Mouse (Mus musculus): ENCODE data around the gene Dip2b.
A peak's percentile ranks its signal among the peaks of the same experiment; 100 is the strongest.

The Dip2b gene

DNA sequence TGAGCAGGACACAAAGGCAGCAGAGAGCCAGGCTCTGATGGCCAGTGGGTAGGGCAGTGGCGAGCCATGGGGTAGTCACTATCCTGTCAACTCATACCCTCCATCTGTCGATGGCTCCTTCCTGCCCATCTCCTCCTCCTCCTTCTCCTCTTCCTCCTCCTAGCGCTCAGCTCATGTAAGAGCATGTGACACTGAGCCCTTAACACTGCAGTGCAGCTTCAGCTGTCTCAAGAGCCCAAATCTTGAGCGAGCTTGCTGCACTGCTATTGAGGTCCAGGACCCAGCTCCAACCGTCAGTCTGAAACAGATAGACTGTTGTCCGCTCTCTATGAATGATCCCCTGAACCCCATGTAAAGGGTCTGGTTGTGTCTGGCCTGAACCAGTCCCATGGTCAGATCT is 141.2 kb downstream of the Dip2b start:
- DNase-seq (ENCODE audit: low read depth, low spot score), result no peak

GRCm38 (mm10) chr15:100180221-100180620 is 141.8 kb downstream of the Dip2b start:
- DNase-seq (ENCODE audit: low read depth, low spot score), result no peak

- no peak for DNase-seq (ENCODE audit: low read depth, low spot score)
Observed at GRCm38 (mm10) chr15:100181841-100182240, 143.4 kb downstream of the Dip2b start.

DNA sequence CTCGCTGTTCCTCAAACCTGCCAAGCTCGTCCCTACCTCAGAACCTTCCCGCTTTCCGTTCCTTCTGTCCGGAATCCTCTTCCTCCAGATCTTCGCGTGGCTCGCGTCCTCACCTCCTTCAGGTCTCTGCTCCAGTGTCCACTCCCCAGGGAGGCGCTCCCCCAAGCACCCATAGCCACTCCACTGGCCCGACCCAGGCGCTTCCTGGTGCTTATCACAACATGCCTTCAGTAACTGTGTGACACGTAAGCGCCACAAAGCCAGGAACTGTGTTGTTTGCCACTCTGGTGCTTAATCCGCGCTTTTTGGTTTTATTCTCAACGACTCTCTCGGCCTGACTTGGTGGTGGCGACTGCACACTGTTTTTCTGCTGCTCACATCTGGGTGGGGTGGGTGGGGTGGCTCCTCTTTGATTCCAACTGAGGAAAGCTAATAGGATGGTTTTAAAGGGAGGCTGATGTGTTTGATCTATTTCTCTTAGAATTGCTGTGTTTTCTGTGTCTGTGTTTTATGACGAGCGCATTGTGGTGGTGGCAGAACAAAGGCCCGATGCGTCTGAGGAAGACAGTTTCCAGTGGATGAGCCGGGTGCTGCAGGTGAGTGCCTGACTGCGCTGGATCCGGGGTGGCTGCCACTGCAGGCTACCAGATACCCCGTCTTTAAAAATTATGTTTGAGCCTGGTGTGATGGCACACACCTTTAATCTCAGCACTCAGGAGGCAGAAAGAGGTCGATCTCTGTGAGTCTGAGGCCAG is 144.2 kb downstream of the Dip2b start:
- DNase-seq (ENCODE audit: low read depth, low spot score), result no peak

- no peak for DNase-seq (ENCODE audit: low read depth, low spot score)
Observed at GRCm38 (mm10) chr15:100183510-100183909, 145.0 kb downstream of the Dip2b start.

GRCm38 (mm10) chr15:100184821-100185496 is 146.5 kb downstream of the Dip2b start:
- DNase-seq (ENCODE audit: low read depth, low spot score), result peak; percentile 44

GRCm38 (mm10) chr15:100186234-100186633 is 147.8 kb downstream of the Dip2b start:
- no peak for DNase-seq (ENCODE audit: low read depth, low spot score)

DNA sequence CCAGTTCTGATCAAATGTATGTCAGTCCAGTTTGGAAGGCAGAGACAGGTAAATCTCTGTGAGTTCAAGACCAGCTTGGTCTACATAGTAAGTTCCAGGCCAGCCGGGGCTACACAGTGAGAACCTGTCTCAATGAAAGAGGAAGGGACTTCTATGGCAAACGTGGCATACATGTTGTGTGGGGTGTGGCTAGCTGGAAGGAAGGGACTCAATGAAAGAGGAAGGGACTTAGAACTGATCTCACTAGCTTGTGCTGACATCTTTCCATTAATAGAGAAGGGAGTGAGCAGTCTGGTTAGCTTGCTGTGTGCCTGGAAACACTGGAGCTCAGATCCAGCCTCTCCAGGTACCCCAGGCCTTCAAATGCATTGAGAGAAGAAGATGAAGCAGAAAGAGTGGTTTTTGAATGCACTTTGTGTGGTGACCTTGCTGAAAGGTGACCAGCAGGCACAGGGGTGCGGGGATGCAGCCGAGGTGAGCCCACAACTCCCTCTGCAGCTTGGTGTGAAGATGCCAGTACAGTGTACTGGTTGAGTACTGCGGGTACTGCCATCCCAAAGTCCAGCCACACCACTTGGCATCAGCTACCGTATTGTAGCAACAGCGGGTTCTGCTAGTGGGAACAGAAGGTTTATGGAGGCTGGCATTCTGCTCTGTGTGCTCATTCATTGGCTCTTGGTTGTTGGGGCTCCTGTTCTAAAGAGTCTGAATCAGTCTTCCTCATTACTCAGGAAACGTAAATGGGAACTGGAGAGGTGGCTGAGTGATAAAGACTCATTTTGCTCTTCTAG is 148.6 kb downstream of the Dip2b start:
- no peak for DNase-seq (ENCODE audit: low read depth, low spot score)

GRCm38 (mm10) chr15:100188542-100188941 is 150.1 kb downstream of the Dip2b start:
- DNase-seq (ENCODE audit: low read depth, low spot score), result peak; percentile 62

- DNase-seq (ENCODE audit: low read depth, low spot score), result no peak
Observed at GRCm38 (mm10) chr15:100188962-100189404, 150.5 kb downstream of the Dip2b start.

DNA sequence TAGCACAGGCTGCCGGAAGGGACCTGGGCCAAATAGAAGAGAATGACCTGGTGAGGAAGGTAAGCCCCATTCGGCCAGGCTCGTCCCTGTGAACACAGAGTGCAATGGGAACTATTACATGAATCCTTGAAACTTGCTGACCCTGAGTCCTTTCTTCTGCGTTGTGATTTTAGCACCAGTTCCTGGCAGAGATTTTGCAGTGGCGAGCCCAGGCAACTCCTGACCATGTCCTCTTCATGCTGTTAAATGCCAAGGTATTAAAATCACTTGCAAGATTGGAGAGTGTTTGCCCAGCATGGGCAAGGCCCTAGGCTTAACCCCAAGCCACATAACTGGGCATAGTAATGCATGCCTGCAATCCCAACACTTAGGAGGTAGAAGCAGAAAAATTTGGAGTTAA is 151.6 kb downstream of the Dip2b start:
- no peak for DNase-seq (ENCODE audit: low read depth, low spot score)

DNA sequence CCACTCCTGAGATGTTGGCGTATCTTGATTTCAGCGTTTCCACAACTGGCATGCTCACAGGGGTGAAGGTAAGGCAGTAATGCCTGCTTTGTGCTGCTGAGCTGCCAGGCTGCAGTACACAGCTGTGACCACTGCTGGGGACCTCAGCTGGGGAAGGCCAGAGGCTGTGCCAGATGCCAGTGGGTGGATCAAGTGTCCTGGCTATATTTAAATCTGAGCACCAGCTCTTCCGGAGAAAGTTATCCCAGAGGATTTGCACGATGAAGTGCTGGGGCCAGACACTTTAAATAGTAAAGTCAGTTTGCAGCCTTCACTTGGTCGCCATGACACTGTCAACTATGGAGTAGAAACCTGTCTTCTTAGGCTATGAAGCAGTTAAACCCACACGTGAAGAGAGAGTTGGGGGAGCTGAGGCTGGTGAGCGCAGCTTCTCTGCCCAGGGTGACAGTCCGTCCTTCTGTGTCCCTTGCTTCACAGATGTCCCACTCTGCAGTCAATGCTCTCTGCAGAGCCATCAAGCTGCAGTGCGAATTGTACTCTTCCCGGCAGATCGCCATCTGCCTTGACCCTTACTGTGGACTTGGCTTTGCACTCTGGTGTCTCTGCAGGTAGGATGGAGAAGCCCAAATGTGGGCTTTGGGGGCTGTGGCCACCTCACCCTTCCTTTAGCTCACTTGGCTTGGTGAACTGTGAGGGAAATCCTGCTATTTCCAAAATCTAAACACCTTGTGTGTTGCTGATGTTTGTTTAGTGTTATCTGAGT is 160.7 kb downstream of the Dip2b start:
- DNase-seq (ENCODE audit: low read depth, low spot score), result no peak

GRCm38 (mm10) chr15:100199790-100200189 is 161.3 kb downstream of the Dip2b start:
- no peak for DNase-seq (ENCODE audit: low read depth, low spot score)

DNA sequence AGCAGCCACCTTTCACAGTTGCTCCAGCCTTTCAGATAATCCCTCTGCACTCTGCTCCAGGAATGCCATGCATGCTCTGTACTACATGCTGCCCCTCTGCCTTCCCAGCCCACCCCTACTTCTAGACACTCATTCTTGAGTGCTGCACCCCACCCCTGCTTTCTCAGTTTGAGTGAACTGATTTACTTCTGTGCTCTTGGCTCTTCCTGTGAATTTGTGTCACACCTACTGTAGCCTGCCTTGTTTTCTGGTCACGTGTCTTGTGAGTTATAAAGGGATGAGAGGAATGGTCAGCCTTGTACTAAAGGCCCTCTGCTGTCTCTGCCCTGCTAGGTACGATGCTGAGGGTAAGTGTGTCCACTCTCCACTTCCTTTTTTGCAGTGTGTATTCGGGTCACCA is 163.3 kb downstream of the Dip2b start:
- DNase-seq (ENCODE audit: low read depth, low spot score), result no peak

- no peak for DNase-seq (ENCODE audit: low read depth, low spot score)
Observed at GRCm38 (mm10) chr15:100202431-100203015, 164.1 kb downstream of the Dip2b start.

DNA sequence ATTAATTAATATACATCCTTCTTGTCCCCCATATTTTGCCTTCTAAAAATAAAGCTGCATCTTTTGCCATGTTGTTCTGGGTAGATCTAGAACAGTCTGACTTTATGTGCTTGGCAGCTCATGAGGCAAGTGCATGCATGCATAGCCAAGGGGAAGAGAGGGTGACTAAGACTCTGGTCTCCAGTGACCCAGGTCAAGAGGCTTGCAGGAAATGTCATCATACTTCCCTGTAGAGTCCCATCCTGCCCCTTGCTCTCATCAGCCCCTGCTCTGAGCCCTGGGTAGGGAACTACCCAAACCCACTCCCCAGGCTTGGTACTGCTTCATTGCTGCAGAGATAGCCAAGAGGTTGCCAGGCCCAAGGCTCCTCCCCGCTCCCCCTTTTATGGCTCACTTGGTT is 166.1 kb downstream of the Dip2b start:
- no peak for DNase-seq (ENCODE audit: low read depth, low spot score)

GRCm38 (mm10) chr15:100210013-100210412 is 171.5 kb downstream of the Dip2b start:
- DNase-seq (ENCODE audit: low read depth, low spot score), result no peak

DNA sequence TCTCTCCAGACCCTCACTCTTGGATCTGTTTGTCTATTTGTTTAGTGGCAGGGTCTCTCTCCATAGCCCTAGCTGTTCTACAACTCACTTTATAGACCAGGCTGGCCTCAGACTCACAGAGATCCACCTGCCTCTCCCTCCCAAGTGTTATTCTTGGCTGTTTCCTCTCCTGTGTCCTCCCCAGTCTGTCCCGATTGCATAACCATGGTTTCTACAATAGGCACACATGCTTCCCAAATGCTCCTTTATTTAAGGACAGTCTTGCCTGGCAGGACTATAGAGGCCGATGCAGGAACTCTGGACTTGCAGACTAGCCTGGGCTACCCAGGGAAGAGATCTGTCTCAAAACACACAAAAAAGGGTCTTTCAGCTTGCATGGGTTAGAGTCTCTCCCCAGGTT is 174.9 kb downstream of the Dip2b start:
- DNase-seq (ENCODE audit: low read depth, low spot score), result no peak

GRCm38 (mm10) chr15:100215092-100215491 is 176.6 kb downstream of the Dip2b start:
- DNase-seq (ENCODE audit: low read depth, low spot score), result no peak

DNA sequence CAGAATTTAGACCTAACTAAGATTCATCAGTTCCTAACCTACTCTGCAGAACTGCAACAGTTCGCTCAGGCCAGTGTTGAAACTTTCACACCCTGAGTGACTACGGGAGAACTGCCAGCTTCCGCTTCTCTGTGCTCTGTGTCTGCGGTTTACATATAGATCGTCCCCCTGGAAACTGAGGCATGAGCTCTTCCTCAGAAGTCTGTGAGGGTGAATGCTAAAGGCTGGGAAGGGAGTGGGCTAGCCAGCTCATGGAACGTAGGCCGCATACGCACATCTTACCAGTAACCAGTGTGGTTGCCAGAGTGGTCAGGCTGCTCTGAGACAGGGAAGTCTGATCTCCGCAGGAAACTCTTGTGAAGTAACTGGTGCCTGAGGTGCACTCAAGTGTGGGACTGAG is 177.7 kb downstream of the Dip2b start:
- DNase-seq (ENCODE audit: low read depth, low spot score), result peak; percentile 42

DNA sequence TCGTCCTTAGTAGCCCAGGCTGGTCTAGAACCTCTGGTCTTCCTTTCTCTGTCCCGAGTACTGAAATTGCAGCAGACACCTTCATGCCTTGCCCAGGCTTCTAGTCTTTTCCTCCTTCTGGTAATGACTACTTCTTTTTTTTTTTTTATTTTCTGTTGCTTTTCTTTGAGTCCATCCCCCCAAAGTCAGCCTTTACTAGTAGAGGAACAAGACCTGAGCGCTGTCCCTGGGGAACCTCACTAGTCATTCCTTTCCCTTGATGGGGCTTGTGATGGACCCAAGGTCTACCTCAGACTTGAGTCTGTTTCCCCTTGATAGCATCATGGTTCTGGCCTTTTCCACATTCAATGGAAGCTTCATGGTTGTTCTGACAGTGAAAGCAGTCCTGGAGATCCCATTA is 179.6 kb downstream of the Dip2b start:
- DNase-seq (ENCODE audit: low read depth, low spot score), result no peak
